Mouse (Mus musculus) erythroblast, adult 5-6 weeks (primary cell): Measurements from ENCODE around the gene Egfr. TPM values are rescaled to one million over a fixed set of nuclear protein-coding genes. Genes with fewer than 3 reads are reported as not detected.
A peak's percentile ranks its signal among the peaks of the same experiment; 100 is the strongest.

Experiments
- ATAC-seq: replicated peaks from 2 replicates; pipeline ENCODE4 v1.8.0; 2016; ENCODE audit warnings: moderate number of reproducible peaks, mild to moderate bottlenecking, moderate TSS enrichment, inconsistent platforms; ENCODE audit not compliant: poor library complexity, low FRiP score, severe bottlenecking
- total RNA-seq, 2 experiments: library from RNA; stranded (forward) in 1 of 2; stranded (reverse) in 1 of 2; fragments of 150-400 nt in 1 of 2; fragments of 200-764, 138-1000 nt in 1 of 2; gene quantifications; 2 replicates each; pipeline versions ENCODE4 v1.2.3 to v1.2.4; 2015 to 2017; ENCODE audit warnings: low replicate concordance in 2 of 2

Gene Egfr
- total RNA-seq, 2 experiments from 2014 or later: 0.51 TPM; not detected in 1

GRCm38 (mm10) chr11:16948756-16949155, 196.8 kb downstream of the Egfr start:
- 0 out of 2 replicates have a peak, but pooled peaks have one; percentile 26 for ATAC-seq

- ATAC-seq: peak; percentile 9
Measured at GRCm38 (mm10) chr11:16950226-16950975, 198.4 kb downstream of the Egfr start.

- peak; percentile 95 for ATAC-seq
Measured at GRCm38 (mm10) chr11:16950976-16951760, 199.2 kb downstream of the Egfr start, which contains the start of gene Fbxo48. TSS of gene Fbxo48 (plus strand) at chr11:16951375.

- ATAC-seq: no peak; the same call in 1 of the 2 replicates
Measured at GRCm38 (mm10) chr11:16951761-16952010, 199.7 kb downstream of the Egfr start.

- ATAC-seq: no peak
Measured at GRCm38 (mm10) chr11:16956115-16956862, 204.3 kb downstream of the Egfr start.

- no peak for ATAC-seq
Measured at GRCm38 (mm10) chr11:16957030-16957429, 205.0 kb downstream of the Egfr start.

- peak; percentile 62; the same call in 1 of the 2 replicates for ATAC-seq
Measured at GRCm38 (mm10) chr11:16958520-16958919, 206.5 kb downstream of the Egfr start.

Other genes starting within 250 kb of the Egfr start
- gene Sec61g, start 243.7 kb upstream of the Egfr start, total RNA-seq (2015; ENCODE audit: low replicate concordance): 88.2 and 149 TPM in 2 replicates
- gene Sec61g, start 243.7 kb upstream of the Egfr start, total RNA-seq (2017; ENCODE audit: low replicate concordance): 99.8 and 134 TPM in 2 replicates
- gene Fbxo48, start 199.2 kb downstream of the Egfr start, total RNA-seq (2015; ENCODE audit: low replicate concordance): 2.3 and 14.6 TPM in 2 replicates
- gene Fbxo48, start 199.2 kb downstream of the Egfr start, total RNA-seq (2017; ENCODE audit: low replicate concordance): 9.0 and 11.3 TPM in 2 replicates